Mouse (Mus musculus) testis, adult 2 months (tissue): ENCODE results near the gene Hspd1.

Experiments
- CTCF ChIP-seq: fragments of 200-500 bp; IDR thresholded peaks from 2 replicates; pipeline ENCODE4 v1.5.1; 2012; ENCODE audit warnings: low read depth, mild to moderate bottlenecking, inconsistent platforms, low read length, moderate library complexity; ENCODE audit not compliant: control insufficient read depth, insufficient read depth, insufficient replicate concordance
- POLR2A ChIP-seq: fragments of 200-500 bp; IDR thresholded peaks from 2 replicates; pipeline ENCODE4 v1.6.1; 2012; ENCODE audit warnings: low read depth, mild to moderate bottlenecking, inconsistent platforms, low read length, moderate library complexity; ENCODE audit not compliant: control insufficient read depth

DNA sequence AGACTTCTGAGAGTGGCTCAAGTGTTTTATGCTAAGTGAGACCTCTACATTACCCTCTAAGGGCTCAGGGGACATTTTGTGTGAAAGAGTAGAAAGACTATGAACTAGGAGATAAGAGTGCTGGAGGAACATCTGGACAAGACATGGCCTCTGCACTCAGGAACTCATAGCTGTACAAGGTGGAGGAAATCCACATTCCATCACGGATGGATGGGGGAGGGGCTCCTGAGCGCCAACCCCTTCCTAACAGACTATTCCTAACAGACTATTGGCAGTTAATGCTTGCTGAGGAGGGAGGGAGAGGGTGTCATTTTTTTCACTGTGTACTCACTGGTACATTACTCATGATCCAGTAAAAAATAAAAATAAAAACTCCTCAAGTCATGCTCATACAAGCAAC is 13.3 kb downstream of the Hspd1 start:
- TF ChIP-seq CTCF (no peak), POLR2A (peak; percentile 48; the same call in 1 of the 2 replicates)
